Mouse (Mus musculus) kidney, embryonic 14.5 days (tissue): Measurements from ENCODE around the gene Inhbb. TPM values are rescaled to one million over a fixed set of nuclear protein-coding genes. Genes with fewer than 3 reads are reported as not detected.
A peak's percentile ranks its signal among the peaks of the same experiment; 100 is the strongest.

ENCODE experiments used
- ATAC-seq: fragments of 200-750 bp; cut with Nextera tagmentation; 2 replicates; pipeline ENCODE4 v1.8.0; 2017; ENCODE audit warnings: moderate number of reproducible peaks, mild to moderate bottlenecking, moderate TSS enrichment, moderate library complexity; ENCODE audit not compliant: low FRiP score, low TSS enrichment
- H3K27ac ChIP-seq: fragments of 300-500 bp; sonication (generic); 2 replicates; pipeline ENCODE4 v1.5.1; 2014; ENCODE audit warnings: low read depth, mild to moderate bottlenecking, low read length, moderate library complexity, mixed read lengths
- H3K27me3 ChIP-seq: fragments of 300-500 bp; sonication (generic); 2 replicates; pipeline ENCODE4 v1.6.1; 2014; ENCODE audit warnings: mild to moderate bottlenecking, low read length; ENCODE audit not compliant: control insufficient read depth, insufficient read depth
- H3K36me3 ChIP-seq: fragments of 300-500 bp; sonication (generic); 2 replicates; pipeline ENCODE4 v1.6.1; 2014; ENCODE audit warnings: low read length, mixed read lengths; ENCODE audit not compliant: control insufficient read depth, insufficient read depth
- H3K4me1 ChIP-seq: fragments of 300-500 bp; sonication (generic); 2 replicates; pipeline ENCODE4 v1.6.1; 2014; ENCODE audit warnings: low read length, mixed read lengths; ENCODE audit not compliant: control insufficient read depth, insufficient read depth
- H3K4me2 ChIP-seq: fragments of 300-500 bp; sonication (generic); replicated peaks from 2 replicates; pipeline ENCODE4 v1.6.1; 2014; ENCODE audit warnings: low read depth, mild to moderate bottlenecking, low read length
- H3K4me3 ChIP-seq: fragments of 300-500 bp; sonication (generic); 2 replicates; pipeline ENCODE4 v1.5.1; 2014; ENCODE audit warnings: mild to moderate bottlenecking, low read length
- H3K9ac ChIP-seq: fragments of 300-500 bp; sonication (generic); 2 replicates; pipeline ENCODE4 v1.6.1; 2014; ENCODE audit warnings: low read depth, mild to moderate bottlenecking, low read length, moderate library complexity
- H3K9me3 ChIP-seq: fragments of 300-500 bp; sonication (generic); 2 replicates; pipeline ENCODE4 v1.6.1; 2016; ENCODE audit warnings: low read length; ENCODE audit not compliant: control insufficient read depth
- WGBS: fragments of 180-500 bp; shearing (Covaris S2); extraction: QIAGEN DNeasy Blood & Tissue Kit; methylation state at CpG from one replicate; pipeline ENCODE4 v1.1.7; 2014; 5-methylcytosine and 5-hydroxymethylcytosine counted together
- polyA plus RNA-seq: library from polyadenylated mRNA; unstranded; fragments of >200 nt; fragmentation: Nextera tagmentation; extraction: Ambion mirVana; gene quantifications from 2 replicates; pipeline ENCODE4 v1.2.1, GENCODE M21; 2014

Inhbb gene
- 0.16 TPM in 2 replicates for polyA plus RNA-seq

DNA sequence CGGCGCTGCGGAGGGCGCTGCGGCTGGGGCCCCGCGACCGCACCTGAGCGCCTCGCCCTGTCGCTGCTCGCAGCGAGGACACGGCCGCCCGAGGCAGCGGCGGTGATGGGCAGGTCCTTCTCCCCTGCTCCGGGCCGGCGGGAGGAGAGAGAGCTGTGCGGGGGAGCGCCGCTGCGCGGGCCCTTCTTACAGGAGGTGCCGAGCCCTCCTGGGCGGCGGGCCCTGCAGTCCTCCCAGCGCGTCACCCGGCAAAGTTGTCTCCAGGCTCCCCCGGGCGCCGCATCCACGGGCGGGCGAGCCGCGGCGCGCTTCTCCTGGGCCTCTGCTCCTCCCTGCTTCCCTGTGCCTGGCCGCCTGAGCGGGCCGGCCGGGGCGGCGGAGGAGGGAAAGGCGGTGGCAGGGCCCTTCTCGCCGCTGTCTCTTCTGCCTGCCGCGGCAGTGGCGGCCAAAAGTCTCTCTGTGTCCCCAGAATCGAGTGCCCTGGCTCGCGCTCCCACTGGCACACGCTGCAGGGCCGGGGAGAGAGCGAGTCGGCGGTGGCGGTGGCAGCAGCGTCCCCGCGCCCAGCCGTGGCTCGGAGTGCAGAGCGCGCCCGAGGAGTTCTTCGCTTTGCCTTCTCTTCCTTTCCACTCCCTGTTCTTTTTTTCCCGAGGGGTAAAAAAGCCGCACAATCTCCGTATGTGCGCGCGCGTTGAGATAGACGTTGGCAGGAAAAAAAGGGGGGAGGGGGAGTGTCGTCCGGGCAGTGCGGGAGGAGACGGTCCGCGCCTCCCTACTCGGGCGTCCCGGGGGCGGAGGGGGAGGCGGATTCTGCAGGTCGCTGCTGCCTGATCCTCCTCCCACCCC, at the start of gene Inhbb:
Inhbb (minus strand) TSS at position 673 of the 846 bp plus-strand sequence.
- H3K27ac ChIP-seq: no peak within 1 kb of the TSS
- H3K27me3 ChIP-seq: peaks cover 75% of the 10 kb centered on the region
- H3K4me2 ChIP-seq: peak within 1 kb of the TSS; percentile 98
- H3K36me3 ChIP-seq: no peaks in the 10 kb centered on the region
- peak within 1 kb of the TSS; percentile 60 for H3K4me3 ChIP-seq
- under 1% methylated on average over 66 of the region's 92 CpGs for WGBS
- ATAC-seq: peak; percentile 36; the same call in 1 of the 2 replicates
- no peaks in the 10 kb centered on the region for H3K9me3 ChIP-seq
- peaks cover 16% of the 10 kb centered on the region for H3K4me1 ChIP-seq
- H3K9ac ChIP-seq: peak within 1 kb of the TSS; percentile 65

DNA sequence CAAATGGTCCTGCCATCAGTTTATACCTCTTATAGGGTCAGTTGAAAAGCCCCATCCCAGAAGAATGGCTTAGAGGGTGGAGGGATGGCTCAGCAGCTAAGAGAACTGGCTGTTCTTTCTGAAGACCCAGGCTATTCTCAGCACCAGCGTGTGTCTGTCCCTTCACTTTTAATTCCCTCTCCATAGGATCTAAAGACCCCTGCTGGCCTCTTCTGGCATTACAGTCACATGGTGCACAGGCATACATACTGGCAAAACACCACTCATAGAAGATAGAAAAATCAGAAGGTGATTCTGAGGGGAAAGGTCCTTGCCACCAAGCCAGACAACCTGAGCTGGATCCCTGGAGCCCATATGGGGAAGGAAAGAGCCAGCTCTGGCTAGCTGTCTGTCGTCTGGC, 41.3 kb upstream of the Inhbb start:
- ATAC-seq: no peak
- WGBS: 43% methylated on average over 2 of the region's 2 CpGs
- Histone ChIP-seq H3K9ac (no peak overlapping the region), H3K9me3 (no peaks in the 10 kb centered on the region), H3K36me3 (no peaks in the 10 kb centered on the region), H3K4me2 (no peak overlapping the region), H3K27me3 (no peaks in the 10 kb centered on the region), H3K4me3 (no peak overlapping the region), H3K27ac (no peak overlapping the region), H3K4me1 (no peaks in the 10 kb centered on the region)

DNA sequence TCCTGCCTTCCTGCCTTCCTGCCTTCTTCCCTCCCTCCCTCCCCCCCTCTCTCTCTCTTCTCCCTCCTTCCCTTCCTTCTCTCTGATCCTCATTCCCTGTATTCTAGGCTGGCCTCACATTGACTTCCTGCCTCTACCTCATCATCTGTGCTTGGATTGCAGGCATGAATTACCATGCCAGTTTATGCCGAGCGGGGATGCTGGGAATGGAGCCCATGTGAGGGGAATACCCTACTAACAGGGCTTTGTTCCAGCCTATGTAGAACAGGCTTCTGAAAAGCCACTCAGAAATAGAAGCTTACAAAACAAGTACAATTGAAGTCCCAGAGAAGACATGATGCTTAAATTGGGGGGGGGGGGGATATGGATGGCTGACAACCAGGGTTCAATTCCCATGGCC, 38.0 kb upstream of the Inhbb start:
- Histone ChIP-seq H3K9ac (no peak overlapping the region), H3K36me3 (no peaks in the 10 kb centered on the region), H3K4me3 (no peak overlapping the region), H3K27ac (no peak overlapping the region), H3K4me2 (no peak overlapping the region), H3K4me1 (peaks cover 7% of the 10 kb centered on the region; the same call in 1 of the 2 replicates), H3K9me3 (no peaks in the 10 kb centered on the region), H3K27me3 (no peaks in the 10 kb centered on the region)
- WGBS: 80% methylated on average over 2 of the region's 2 CpGs
- ATAC-seq: no peak

DNA sequence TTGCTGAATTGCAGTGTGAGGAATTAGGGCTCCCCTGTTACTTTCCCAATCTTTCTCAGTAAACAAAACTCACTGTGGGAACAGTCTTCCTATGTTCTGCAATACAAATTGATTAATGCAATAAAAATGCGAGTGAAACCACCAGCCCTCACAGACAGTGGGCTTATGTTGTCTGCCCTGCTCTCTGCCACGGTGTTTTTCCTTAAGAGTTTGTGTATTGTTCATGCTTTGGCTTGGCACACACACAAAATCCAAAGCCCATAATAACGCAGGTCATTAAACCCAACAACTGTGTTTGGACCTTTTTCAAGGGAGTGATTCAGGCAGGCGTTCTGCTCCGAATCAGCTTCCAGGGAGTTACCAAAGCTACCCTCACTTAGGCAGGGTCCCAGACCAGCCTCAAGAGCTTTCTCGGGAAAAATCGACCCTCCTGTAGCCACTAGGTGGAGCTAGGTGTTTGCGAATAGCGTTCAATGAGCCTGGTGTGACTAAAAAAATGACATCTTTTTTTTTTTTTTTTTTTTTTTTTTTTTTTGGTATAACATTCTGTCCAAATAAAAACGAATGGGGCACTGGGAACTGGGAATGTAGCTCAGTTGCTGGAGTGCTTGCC, 36.1 kb upstream of the Inhbb start:
- H3K4me3 ChIP-seq: no peak overlapping the region
- WGBS: 13% methylated on average over 10 of the region's 10 CpGs
- H3K27me3 ChIP-seq: no peaks in the 10 kb centered on the region
- no peak overlapping the region for H3K9ac ChIP-seq
- no peaks in the 10 kb centered on the region for H3K36me3 ChIP-seq
- ATAC-seq: peak; percentile 43; the same call in 1 of the 2 replicates
- H3K9me3 ChIP-seq: no peaks in the 10 kb centered on the region
- H3K27ac ChIP-seq: no peak overlapping the region
- peaks cover 7% of the 10 kb centered on the region; the same call in 1 of the 2 replicates for H3K4me1 ChIP-seq
- H3K4me2 ChIP-seq: no peak overlapping the region

DNA sequence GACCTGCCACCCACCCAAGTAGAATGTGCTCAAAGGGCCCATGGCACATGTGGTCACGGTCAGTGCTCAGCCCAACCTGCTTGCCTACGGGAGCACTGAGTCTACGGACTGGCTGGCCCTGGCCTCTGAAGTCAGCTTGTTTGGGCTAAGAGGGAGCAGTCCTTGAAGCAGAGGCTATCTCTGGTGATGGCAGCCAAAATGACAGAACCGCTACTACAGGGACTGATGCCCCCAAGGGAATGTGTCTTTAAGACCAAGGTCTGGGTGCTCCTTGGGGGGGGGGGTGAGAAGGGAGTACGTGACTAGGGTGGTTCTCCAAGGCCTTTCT, 35.4 kb upstream of the Inhbb start:
- Histone ChIP-seq H3K4me3 (0 out of 2 replicates have a peak overlapping the region, but pooled peaks have one; percentile 6), H3K9me3 (no peaks in the 10 kb centered on the region), H3K4me1 (peaks cover 7% of the 10 kb centered on the region; the same call in 1 of the 2 replicates), H3K27ac (no peak overlapping the region), H3K36me3 (no peaks in the 10 kb centered on the region), H3K27me3 (no peaks in the 10 kb centered on the region), H3K9ac (no peak overlapping the region), H3K4me2 (peak overlapping the region; percentile 36; the same call in 1 of the 2 replicates)
- WGBS: 9% methylated on average over 5 of the region's 5 CpGs
- ATAC-seq: 0 out of 2 replicates have a peak, but pooled peaks have one; percentile 6

DNA sequence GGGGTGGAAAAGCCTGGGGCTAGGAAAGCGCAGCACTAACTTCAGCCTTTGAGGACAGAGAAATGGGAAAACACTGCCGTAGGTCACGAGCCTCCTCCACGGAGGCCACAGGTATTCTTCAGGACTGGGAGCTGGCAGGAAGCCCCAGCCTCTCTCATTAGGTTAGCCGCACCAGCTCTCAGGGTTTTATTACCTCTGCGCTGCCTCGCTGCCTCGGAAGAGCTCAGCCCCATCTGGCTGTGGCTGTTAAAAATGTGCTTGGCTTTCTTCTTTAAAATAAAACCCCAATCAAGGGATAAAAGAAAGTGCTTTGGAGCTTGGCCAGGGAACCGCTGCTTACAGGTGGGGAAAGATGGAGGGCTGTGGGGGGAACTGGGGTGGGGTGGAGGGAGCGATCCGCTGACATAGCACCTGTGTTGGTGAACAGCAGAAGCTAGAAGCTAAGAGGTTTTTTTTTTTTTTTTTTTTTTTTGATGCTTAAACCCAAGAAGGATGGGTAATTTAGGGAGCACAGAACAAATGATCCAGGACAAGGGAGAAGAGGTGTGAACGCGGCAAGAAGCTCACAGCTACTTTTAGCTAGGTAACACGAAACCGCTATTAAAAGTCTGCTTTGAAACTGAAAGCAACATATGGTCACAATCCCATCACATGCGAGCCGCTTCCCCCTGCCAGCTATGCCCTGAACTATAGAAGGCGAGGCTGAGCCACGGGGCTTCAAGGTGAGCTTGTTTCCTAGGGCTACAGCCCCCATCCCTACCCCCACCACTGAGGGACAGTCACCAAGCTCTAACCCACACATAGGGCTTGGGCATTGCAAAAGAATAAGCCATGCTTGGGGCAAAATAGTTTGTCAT, 34.9 kb upstream of the Inhbb start:
- peak overlapping the region; percentile 36 for H3K4me2 ChIP-seq
- H3K4me3 ChIP-seq: peak overlapping the region; percentile 6; the same call in 1 of the 2 replicates
- ATAC-seq: peak; percentile 61; the same call in 1 of the 2 replicates
- H3K36me3 ChIP-seq: no peaks in the 10 kb centered on the region
- H3K9me3 ChIP-seq: no peaks in the 10 kb centered on the region
- no peaks in the 10 kb centered on the region for H3K27me3 ChIP-seq
- H3K4me1 ChIP-seq: peaks cover 7% of the 10 kb centered on the region; the same call in 1 of the 2 replicates
- no peak overlapping the region for H3K9ac ChIP-seq
- 3% methylated on average over 19 of the region's 19 CpGs for WGBS
- H3K27ac ChIP-seq: no peak overlapping the region

DNA sequence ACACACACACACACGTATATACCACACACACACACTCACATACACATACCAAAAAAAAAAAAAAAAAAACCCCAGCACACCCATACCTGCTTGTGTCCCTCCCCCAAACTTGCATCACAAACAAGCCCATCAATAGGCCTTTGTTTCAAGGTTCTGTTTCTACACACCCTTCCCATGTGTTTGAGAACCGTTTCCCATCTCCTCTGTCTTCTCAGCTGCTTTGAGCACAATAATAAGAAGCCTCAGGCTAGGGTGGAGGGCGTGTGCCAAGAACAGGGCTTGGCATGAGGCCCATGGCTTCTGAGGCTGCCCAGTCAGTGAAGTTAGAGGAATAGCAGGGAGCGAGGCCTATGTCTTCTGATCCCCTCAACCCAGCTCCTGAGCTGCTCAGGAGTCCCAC, 31.7 kb upstream of the Inhbb start:
- Histone ChIP-seq H3K27me3 (no peaks in the 10 kb centered on the region), H3K4me1 (peaks cover 7% of the 10 kb centered on the region; the same call in 1 of the 2 replicates), H3K9me3 (no peaks in the 10 kb centered on the region), H3K27ac (no peak overlapping the region), H3K36me3 (no peaks in the 10 kb centered on the region), H3K4me3 (no peak overlapping the region), H3K9ac (no peak overlapping the region), H3K4me2 (no peak overlapping the region)
- no peak for ATAC-seq
- WGBS: 81% methylated on average over 3 of the region's 4 CpGs

DNA sequence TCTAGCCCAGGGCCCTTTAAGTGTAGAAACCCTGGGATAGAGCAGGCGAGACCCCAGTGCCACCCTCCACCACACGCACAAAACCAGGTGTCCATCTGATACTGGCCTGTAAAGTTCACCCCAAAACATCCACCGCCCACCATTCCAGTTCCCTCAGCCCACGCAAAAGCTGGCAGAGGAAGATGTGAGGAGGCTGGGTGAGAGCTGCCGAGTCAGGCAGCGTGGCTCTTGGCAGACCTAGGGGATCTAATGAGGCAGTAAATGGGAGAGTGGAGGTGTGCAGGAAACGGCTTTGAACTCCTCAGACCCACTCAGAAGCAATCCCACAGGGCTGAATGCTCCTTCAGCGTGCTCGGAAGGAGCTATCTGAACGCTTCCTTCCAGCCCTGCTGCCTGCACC, 29.4 kb upstream of the Inhbb start:
- Histone ChIP-seq H3K36me3 (no peaks in the 10 kb centered on the region), H3K4me3 (no peak overlapping the region), H3K27ac (no peak overlapping the region), H3K4me2 (no peak overlapping the region), H3K27me3 (no peaks in the 10 kb centered on the region), H3K9me3 (no peaks in the 10 kb centered on the region), H3K4me1 (peaks cover 1% of the 10 kb centered on the region; the same call in 1 of the 2 replicates), H3K9ac (no peak overlapping the region)
- 37% methylated on average over 10 of the region's 10 CpGs for WGBS
- no peak for ATAC-seq
